Mouse (Mus musculus): ENCODE measurements around the gene Lman2.

DNA sequence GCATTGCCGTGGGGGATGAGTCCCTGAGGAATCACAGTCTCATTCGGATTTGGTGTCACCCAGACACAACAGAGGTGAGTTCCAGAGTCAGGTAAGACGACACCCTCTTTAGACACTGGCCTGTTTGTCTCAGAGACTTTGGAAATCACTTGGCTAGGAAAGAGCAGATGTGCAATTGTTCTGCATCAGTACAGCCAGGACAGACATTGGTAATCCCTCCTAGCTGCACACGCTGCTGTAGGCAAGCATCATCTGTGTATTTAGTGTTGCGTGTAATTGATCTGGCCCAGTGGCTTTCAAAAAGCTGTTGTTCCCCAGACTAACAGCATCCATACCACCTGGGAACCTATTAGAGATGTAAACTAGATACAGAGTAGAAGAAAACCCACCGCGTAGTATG lies 40.7 kb upstream of the Lman2 start:
- TF ChIP-seq MAX (IDR thresholded peaks at IDR 0.05) (no peak), CTCF (IDR thresholded peaks at IDR 0.05; ENCODE audit: control insufficient read depth, insufficient read depth, insufficient read length) (no peak), MYOD1 (IDR thresholded peaks at IDR 0.05; ENCODE audit: control insufficient read depth, insufficient read length, low read depth) (no peak)

Measured in C2C12 (cell line).